Mouse (Mus musculus) thymus, adult 2 months (tissue): Measurements from ENCODE around the gene Alox12b.

Source experiments
- CTCF ChIP-seq: fragments of 200-500 bp; IDR thresholded peaks from 2 replicates; pipeline ENCODE4 v1.5.1; 2012; ENCODE audit warnings: mild to moderate bottlenecking, control low read depth, low read length, moderate library complexity, borderline replicate concordance; ENCODE audit not compliant: control insufficient read depth, poor library complexity, insufficient read depth; ENCODE audit errors: extremely low read depth
- POLR2A ChIP-seq: fragments of 200-500 bp; IDR thresholded peaks from 2 replicates; pipeline ENCODE4 v1.6.1; 2012; ENCODE audit warnings: mild to moderate bottlenecking, low read length, control low read depth, moderate library complexity; ENCODE audit not compliant: control insufficient read depth, poor library complexity, insufficient read depth; ENCODE audit errors: extremely low read depth

GRCm38 (mm10) chr11:69197743-69198142 lies 41.0 kb downstream of the Alox12b start, which contains the start of gene Alox8:
- TF ChIP-seq CTCF (no peak), POLR2A (no peak)
